Mouse (Mus musculus) forebrain, embryonic 12.5 days (tissue): ENCODE measurements around the gene Arhgef3. TPM values are rescaled to one million over a fixed set of nuclear protein-coding genes. Genes with fewer than 3 reads are reported as not detected.

ENCODE experiments used
- ATAC-seq: fragments of 200-750 bp; cut with Nextera tagmentation; 2 replicates; pipeline ENCODE4 v1.8.0; 2017; ENCODE audit warnings: moderate TSS enrichment; ENCODE audit not compliant: low FRiP score
- H3K27ac ChIP-seq: fragments of 300-500 bp; sonication (generic); 2 replicates; pipeline ENCODE4 v1.5.1; 2016; ENCODE audit warnings: mild to moderate bottlenecking
- H3K27me3 ChIP-seq: fragments of 300-500 bp; sonication (generic); 2 replicates; pipeline ENCODE4 v1.6.1; 2016; ENCODE audit warnings: mild to moderate bottlenecking
- H3K36me3 ChIP-seq: fragments of 300-500 bp; sonication (generic); replicated peaks from 2 replicates; pipeline ENCODE4 v1.6.1; 2016; ENCODE audit warnings: mild to moderate bottlenecking
- H3K4me1 ChIP-seq: fragments of 300-500 bp; sonication (generic); 2 replicates; pipeline ENCODE4 v1.6.1; 2016
- H3K4me2 ChIP-seq: fragments of 300-500 bp; sonication (generic); 2 replicates; pipeline ENCODE4 v1.6.1; 2016; ENCODE audit warnings: mild to moderate bottlenecking, moderate library complexity
- H3K4me3 ChIP-seq: fragments of 300-500 bp; sonication (generic); replicated peaks from 2 replicates; pipeline ENCODE4 v1.5.1; 2016; ENCODE audit warnings: mild to moderate bottlenecking
- H3K9ac ChIP-seq: fragments of 300-500 bp; sonication (generic); 2 replicates; pipeline ENCODE4 v1.6.1; 2016; ENCODE audit warnings: mild to moderate bottlenecking
- H3K9me3 ChIP-seq: fragments of 300-500 bp; sonication (generic); 2 replicates; pipeline ENCODE4 v1.6.1; 2016
- WGBS: fragments of 180-500 bp; shearing (Covaris S2); methylation state at CpG from one replicate; pipeline ENCODE4 v1.1.7; 2016; 5-methylcytosine and 5-hydroxymethylcytosine counted together
- polyA plus RNA-seq: library from polyadenylated mRNA; unstranded; fragments of >200 nt; fragmentation: Nextera tagmentation; extraction: Ambion mirVana; gene quantifications from 2 replicates; pipeline ENCODE4 v1.2.1, GENCODE M21; 2016

Gene Arhgef3
- polyA plus RNA-seq, 1 experiment from 2014 or later, result 2.4 TPM

DNA sequence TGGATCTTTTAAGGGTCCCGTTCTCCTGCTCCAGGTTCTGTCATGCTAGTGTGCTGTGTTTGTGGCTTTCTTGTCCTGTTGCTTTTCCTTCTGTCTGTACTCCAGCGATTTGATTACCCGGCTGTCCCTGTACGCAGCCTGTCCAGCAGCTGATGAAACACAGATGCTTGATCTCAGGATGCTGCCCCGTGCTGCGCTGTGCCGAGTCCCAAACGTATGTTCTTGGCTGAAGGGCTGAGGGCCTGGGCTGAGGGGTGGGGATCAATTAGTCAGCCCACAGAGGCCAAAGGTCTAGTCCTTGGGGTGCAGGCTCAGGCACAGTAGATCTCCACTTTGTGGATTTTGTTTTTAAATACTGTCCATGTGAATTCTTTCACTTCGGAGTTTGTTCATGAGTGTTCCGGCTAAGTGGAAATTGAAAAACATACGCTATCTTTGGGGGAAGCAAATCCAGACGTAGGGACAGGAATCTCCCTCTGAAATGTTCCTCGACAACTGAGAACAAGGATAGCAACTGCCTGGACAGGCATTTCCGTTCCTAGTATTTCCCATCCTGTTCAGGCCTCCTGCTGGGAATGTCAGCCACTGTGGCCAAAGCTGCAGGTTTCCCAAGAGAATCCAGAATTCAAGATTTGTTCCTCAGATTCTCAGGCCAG is 56.6 kb downstream of the Arhgef3 start:
- Histone ChIP-seq H3K9me3 (no peaks in the 10 kb centered on the region), H3K27ac (no peak overlapping the region), H3K36me3 (no peaks in the 10 kb centered on the region), H3K4me2 (no peak overlapping the region), H3K4me3 (no peak overlapping the region), H3K4me1 (peaks cover 10% of the 10 kb centered on the region; the same call in 1 of the 2 replicates), H3K27me3 (no peaks in the 10 kb centered on the region), H3K9ac (no peak overlapping the region)
- WGBS, result 80% methylated on average over 14 of the region's 14 CpGs
- ATAC-seq, result no peak

DNA sequence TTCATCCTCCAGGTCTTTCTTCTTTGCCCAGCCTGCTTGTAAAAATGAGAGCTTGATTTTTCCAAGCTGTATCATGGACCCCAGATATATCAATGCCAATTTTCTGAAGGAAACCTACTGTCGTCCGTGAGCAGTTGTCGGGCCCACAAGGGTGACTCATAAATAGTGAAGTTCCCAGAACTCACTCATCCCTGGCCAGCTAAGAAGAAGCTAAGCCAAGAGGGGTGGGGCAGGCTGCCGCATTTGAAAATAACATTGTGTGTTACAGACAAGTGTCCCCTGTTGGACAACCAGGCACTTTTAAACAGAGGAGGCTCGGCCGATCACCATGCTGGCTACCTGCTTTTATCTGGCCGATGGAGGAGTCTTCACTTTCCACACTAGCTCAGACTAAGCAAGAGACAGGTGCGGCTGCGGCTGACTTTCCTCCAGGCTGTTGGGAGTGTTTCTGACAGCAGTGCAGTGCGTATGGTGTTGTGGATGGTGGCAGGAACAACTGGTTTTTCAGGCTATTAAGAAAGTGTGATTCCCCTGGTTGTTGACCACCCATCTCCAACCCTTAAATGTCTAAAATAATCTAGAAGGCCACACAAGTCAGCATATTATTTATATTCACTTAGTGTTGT is 58.6 kb downstream of the Arhgef3 start:
- no peak overlapping the region for H3K4me3 ChIP-seq
- 0 out of 2 replicates have a peak, but pooled peaks cover 5% of the 10 kb centered on the region for H3K4me1 ChIP-seq
- no peaks in the 10 kb centered on the region for H3K27me3 ChIP-seq
- no peaks in the 10 kb centered on the region for H3K36me3 ChIP-seq
- H3K27ac ChIP-seq, result no peak overlapping the region
- H3K9ac ChIP-seq, result no peak overlapping the region
- ATAC-seq, result no peak
- no peaks in the 10 kb centered on the region for H3K9me3 ChIP-seq
- H3K4me2 ChIP-seq, result no peak overlapping the region
- WGBS, result 89% methylated on average over 10 of the region's 10 CpGs

DNA sequence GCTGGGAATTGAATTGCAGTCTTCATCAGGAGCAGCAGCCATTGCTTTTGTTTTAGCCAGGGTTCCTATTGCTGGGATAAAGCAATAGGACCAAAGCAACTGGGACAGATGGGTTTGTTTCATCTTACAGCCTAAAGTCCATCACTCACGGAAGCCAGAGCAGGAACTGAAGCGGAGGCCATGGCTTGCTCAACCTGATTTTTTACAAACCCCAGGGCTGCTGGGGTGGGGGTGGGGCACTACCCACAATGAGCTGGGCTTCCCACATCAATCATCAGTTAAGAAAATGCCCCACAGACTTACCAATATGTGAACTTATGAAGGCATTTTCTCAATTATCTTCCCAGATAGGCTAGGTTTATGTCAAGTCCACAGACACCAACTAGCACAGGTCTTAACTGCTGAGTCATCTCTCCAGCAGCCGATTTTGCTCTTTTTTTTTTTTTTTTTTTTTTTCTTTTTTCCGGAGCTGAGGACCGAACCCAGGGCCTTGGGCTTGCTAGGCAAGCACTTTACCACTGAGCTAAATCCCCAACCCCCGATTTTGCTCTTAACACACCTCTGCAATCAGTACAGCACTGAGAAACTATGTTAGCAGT is 59.6 kb downstream of the Arhgef3 start:
- Histone ChIP-seq H3K27ac (no peak overlapping the region), H3K4me2 (no peak overlapping the region), H3K9me3 (no peaks in the 10 kb centered on the region), H3K4me1 (0 out of 2 replicates have a peak, but pooled peaks cover 5% of the 10 kb centered on the region), H3K4me3 (no peak overlapping the region), H3K27me3 (no peaks in the 10 kb centered on the region), H3K9ac (no peak overlapping the region), H3K36me3 (no peaks in the 10 kb centered on the region)
- 70% methylated on average over 6 of the region's 6 CpGs for WGBS
- ATAC-seq, result no peak

DNA sequence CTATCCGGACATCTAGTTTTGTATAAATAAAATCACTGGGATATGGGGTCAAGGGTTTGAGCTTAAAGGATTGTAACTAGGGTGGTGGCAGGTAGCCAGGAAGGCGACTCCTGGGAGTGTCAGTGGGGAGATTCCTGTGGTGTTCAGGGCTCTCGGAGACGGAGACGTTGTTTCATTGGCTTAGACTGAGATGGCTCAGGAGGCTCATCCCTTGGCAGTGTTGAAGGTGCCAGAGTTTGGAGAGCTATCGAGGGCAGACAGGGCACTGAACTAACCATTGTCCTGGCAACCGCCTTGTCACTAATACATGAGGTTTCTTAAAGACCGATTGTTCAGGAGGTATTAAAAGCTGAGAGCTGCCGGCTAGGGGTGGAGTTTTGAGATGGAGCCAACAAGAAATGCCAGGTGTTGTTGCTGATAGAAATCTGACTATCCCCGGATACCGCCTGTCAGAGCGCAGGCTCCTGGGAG is 60.2 kb downstream of the Arhgef3 start:
- Histone ChIP-seq H3K36me3 (no peaks in the 10 kb centered on the region), H3K9me3 (no peaks in the 10 kb centered on the region), H3K27ac (no peak overlapping the region), H3K4me2 (no peak overlapping the region), H3K4me3 (no peak overlapping the region), H3K9ac (no peak overlapping the region), H3K27me3 (no peaks in the 10 kb centered on the region), H3K4me1 (0 out of 2 replicates have a peak, but pooled peaks cover 5% of the 10 kb centered on the region)
- 74% methylated on average over 12 of the region's 12 CpGs for WGBS
- no peak for ATAC-seq

DNA sequence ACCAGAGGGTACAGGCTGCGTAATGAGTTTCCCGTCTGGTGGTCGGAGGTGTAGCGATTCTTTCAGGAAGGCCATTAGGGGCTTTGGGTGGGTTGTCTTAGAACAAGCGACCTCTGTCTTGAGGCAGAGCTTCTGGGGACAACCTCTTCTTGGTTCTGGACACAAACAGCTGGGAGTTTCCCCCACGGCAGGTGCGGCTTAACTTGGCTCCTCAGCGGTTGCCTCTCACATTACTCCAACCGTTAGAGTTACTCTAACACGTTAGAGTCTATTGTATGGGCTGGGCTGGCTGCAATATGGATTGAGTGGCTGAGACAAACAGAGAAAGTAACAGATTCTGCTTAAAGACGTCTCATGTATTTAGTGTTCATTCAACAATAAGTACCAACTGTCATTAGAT is 60.6 kb downstream of the Arhgef3 start:
- ATAC-seq, result no peak
- no peaks in the 10 kb centered on the region for H3K27me3 ChIP-seq
- 0 out of 2 replicates have a peak, but pooled peaks cover 5% of the 10 kb centered on the region for H3K4me1 ChIP-seq
- no peak overlapping the region for H3K4me3 ChIP-seq
- H3K27ac ChIP-seq, result no peak overlapping the region
- H3K9me3 ChIP-seq, result no peaks in the 10 kb centered on the region
- H3K36me3 ChIP-seq, result no peaks in the 10 kb centered on the region
- no peak overlapping the region for H3K4me2 ChIP-seq
- H3K9ac ChIP-seq, result no peak overlapping the region
- WGBS, result 75% methylated on average over 11 of the region's 11 CpGs

DNA sequence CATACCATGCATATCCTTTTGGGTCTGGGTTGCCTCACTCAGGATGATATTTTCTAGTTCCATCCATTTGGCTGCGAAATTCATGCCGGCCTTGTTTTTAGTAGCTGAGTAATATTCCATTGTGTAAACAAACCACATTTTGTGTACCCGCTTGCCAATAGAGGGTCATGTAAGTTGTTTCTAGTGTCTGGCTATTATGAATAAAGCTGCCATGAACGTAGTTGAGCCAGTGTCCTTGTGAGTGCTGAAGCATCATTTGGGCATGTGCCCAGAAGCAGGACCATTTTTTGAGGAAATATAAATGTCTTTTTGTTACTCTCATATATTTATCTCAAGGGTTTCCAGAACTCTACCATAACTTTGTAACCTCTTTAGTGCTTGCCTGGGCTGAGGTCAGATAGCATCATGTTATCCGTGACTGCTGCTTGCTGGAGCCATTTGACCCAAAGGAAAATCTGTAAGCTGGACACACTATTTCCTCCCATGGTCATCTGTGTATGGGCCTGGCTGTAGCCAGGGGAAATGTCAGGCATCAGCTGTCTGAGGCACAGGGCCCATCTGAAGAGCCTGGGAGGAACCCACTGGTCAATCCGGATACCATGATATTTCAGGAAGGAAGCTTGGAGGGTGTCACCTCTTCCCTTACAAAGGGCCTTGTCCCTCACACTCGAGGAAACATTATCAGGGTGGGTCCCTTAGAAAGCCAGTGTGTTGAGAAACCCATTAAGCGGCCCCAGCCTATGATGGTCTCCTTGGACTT is 63.3 kb downstream of the Arhgef3 start:
- no peaks in the 10 kb centered on the region for H3K27me3 ChIP-seq
- no peak overlapping the region for H3K9ac ChIP-seq
- 90% methylated on average over 8 of the region's 8 CpGs for WGBS
- H3K4me1 ChIP-seq, result 0 out of 2 replicates have a peak, but pooled peaks cover 5% of the 10 kb centered on the region
- no peaks in the 10 kb centered on the region for H3K36me3 ChIP-seq
- no peak overlapping the region for H3K4me2 ChIP-seq
- no peak overlapping the region for H3K4me3 ChIP-seq
- no peaks in the 10 kb centered on the region for H3K9me3 ChIP-seq
- H3K27ac ChIP-seq, result no peak overlapping the region
- ATAC-seq, result no peak

- no peak overlapping the region for H3K27ac ChIP-seq
- no peaks in the 10 kb centered on the region for H3K9me3 ChIP-seq
- no peak overlapping the region for H3K9ac ChIP-seq
- H3K36me3 ChIP-seq, result no peaks in the 10 kb centered on the region
- no peak for ATAC-seq
- no peaks in the 10 kb centered on the region for H3K27me3 ChIP-seq
- H3K4me2 ChIP-seq, result no peak overlapping the region
- WGBS, result 92% methylated on average over 8 of the region's 8 CpGs
- 0 out of 2 replicates have a peak, but pooled peaks cover 5% of the 10 kb centered on the region for H3K4me1 ChIP-seq
- no peak overlapping the region for H3K4me3 ChIP-seq
Measured at GRCm38 (mm10) chr14:27178560-27178920, 63.8 kb downstream of the Arhgef3 start.

DNA sequence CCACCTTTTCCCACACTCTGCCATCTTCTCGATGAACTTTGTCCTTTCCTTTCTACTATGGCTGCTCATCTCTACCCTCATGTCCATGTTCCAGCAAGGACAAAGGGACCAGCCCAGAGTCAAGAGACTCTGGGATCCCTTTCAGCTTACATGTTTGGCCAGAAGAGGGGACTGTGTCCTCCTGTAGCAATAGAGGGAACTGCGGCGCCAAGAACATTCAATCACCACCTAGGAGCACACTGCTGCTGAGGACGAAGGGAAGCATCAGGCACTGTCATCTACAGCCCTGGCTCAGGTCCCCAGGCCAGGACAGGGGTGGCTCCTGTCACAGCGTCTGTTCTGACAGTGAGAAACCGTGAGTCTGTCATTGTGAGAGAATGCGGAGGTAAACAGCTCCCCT is 65.1 kb downstream of the Arhgef3 start:
- Histone ChIP-seq H3K36me3 (no peaks in the 10 kb centered on the region), H3K4me2 (no peak overlapping the region), H3K27me3 (no peaks in the 10 kb centered on the region), H3K9me3 (no peaks in the 10 kb centered on the region), H3K4me3 (no peak overlapping the region), H3K4me1 (0 out of 2 replicates have a peak, but pooled peaks cover 4% of the 10 kb centered on the region), H3K27ac (no peak overlapping the region), H3K9ac (no peak overlapping the region)
- no peak for ATAC-seq
- 92% methylated on average over 7 of the region's 7 CpGs for WGBS

DNA sequence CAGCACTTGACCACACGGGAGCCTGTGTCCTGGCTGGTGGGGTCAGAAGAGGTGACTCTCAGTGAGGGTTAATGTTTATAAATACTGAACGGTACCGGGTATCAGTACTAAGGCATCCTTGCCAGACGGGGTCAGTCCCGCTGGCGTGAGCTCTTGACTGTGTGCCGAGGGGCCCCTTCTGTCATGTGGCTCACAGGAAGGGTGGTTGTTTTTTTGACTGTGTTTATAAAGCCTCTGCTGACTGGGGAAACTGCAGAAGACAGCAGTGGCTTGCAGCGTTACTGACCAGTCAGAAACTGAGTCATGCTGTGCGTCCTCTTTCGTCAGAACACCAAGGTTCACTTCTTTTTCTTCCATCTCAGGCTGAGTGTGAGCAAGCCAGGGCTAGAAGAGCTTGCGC is 67.4 kb downstream of the Arhgef3 start:
- Histone ChIP-seq H3K4me3 (no peak overlapping the region), H3K36me3 (no peaks in the 10 kb centered on the region), H3K27ac (no peak overlapping the region), H3K4me1 (no peaks in the 10 kb centered on the region), H3K9me3 (no peaks in the 10 kb centered on the region), H3K4me2 (no peak overlapping the region), H3K9ac (no peak overlapping the region), H3K27me3 (0 out of 2 replicates have a peak, but pooled peaks cover 5% of the 10 kb centered on the region)
- WGBS, result 89% methylated on average over 11 of the region's 11 CpGs
- ATAC-seq, result no peak

DNA sequence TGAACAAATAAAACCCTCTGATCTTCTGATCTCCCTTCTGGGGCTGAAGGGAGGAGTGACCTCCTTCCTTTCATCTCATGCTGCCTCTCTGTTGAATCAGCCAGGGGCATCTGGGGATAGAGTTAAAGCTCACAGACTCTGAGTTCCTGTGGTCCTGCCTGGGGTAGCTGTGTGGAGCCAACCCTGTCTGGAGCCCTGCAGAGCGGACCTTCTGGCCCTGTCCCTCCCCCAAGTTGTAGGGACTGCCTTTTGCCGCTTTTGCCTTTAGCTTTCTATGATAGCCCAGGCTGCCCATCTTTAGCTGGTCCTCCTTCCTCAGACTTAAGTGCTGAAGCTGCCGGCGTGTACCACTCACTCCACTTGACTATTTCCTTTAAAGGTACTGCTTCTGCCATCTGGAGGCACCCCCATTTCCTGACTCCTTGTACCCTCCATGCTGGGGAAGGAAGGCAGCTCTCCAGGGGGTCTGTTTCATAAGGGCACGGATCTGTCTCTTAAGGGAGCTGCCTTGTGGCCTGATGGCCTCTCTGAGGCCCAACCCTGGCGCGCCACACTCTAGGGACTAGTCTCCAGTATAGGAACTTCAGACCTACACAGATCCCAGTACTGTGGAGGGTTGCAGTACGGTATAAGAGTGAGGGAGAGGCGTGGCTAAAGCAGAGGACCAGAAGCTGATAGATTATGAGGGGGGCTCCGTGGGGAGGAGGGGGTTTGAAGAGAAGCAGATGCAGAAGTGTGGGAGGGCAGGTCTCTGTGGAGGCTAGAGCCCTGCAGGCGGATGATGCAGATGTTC is 68.1 kb downstream of the Arhgef3 start:
- WGBS, result 78% methylated on average over 11 of the region's 11 CpGs
- no peak overlapping the region for H3K27ac ChIP-seq

DNA sequence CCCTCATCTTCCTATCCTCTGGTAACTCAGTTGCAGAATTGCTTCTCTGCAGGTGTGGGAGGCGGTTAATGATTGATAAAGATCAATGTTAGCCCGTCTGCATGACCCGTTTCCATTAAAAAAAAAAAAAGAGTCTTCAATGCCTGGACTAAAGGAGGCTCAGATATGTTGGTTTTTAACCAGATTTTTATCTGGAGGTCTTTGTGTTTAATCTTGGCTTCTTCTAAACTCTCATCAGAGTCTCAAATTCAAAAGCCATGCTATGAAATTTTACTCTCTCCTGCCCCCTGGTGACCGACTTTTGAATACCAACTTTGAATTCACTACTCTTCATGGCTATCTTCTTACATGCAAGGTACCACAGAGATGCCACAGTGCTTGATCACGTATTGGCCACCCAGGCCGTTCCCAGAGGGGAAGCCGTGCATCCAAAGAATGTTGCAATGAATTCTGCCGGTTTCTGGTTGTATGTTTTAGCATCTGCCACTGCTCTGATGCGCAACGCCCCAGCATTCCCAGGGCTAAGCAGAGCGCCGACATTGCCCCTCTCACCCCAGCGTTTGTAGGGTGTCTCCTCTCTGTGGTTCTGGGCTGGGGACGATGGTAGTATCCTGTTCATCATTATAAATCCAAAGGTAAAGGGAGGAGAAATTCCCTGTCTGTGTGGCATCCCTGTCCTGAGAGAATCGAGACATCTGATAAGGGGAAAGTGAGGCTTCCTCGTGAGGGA is 69.0 kb downstream of the Arhgef3 start:
- ATAC-seq, result no peak

More for the DNA sequence above, 68.1 kb downstream of the Arhgef3 start:
- ATAC-seq, result no peak
- H3K36me3 ChIP-seq, result no peaks in the 10 kb centered on the region
- no peak overlapping the region for H3K4me2 ChIP-seq
- no peak overlapping the region for H3K9ac ChIP-seq
- no peak overlapping the region for H3K4me3 ChIP-seq
- 0 out of 2 replicates have a peak, but pooled peaks cover 5% of the 10 kb centered on the region for H3K27me3 ChIP-seq
- H3K4me1 ChIP-seq, result no peaks in the 10 kb centered on the region
- no peaks in the 10 kb centered on the region for H3K9me3 ChIP-seq

More for the DNA sequence above, 69.0 kb downstream of the Arhgef3 start:
- Histone ChIP-seq H3K9me3 (no peaks in the 10 kb centered on the region), H3K36me3 (no peaks in the 10 kb centered on the region), H3K4me1 (no peaks in the 10 kb centered on the region), H3K4me2 (no peak overlapping the region), H3K27me3 (0 out of 2 replicates have a peak, but pooled peaks cover 5% of the 10 kb centered on the region), H3K27ac (no peak overlapping the region), H3K4me3 (no peak overlapping the region), H3K9ac (no peak overlapping the region)
- 70% methylated on average over 16 of the region's 16 CpGs for WGBS
